Mouse (Mus musculus) liver, embryonic 15.5 days (tissue): Measurements from ENCODE around the gene Zfp668. TPM values are rescaled to one million over a fixed set of nuclear protein-coding genes. Genes with fewer than 3 reads are reported as not detected.

Experiments used
- ATAC-seq: fragments of 200-750 bp; cut with Nextera tagmentation; 2 replicates; pipeline ENCODE4 v1.8.0; 2017; ENCODE audit warnings: moderate number of reproducible peaks, mild to moderate bottlenecking, moderate library complexity; ENCODE audit not compliant: insufficient read depth
- H3K27ac ChIP-seq: fragments of 300-500 bp; sonication (generic); replicated peaks from 2 replicates; pipeline ENCODE4 v1.5.1; 2015; ENCODE audit warnings: mild to moderate bottlenecking, inconsistent platforms
- H3K27me3 ChIP-seq: fragments of 300-500 bp; sonication (generic); 2 replicates; pipeline ENCODE4 v1.6.1; 2015; ENCODE audit warnings: mild to moderate bottlenecking, inconsistent platforms
- H3K36me3 ChIP-seq: fragments of 300-500 bp; sonication (generic); replicated peaks from 2 replicates; pipeline ENCODE4 v1.6.1; 2015; ENCODE audit warnings: moderate library complexity, mild to moderate bottlenecking, inconsistent platforms
- H3K4me1 ChIP-seq: fragments of 300-500 bp; sonication (generic); replicated peaks from 2 replicates; pipeline ENCODE4 v1.6.1; 2015; ENCODE audit warnings: inconsistent platforms
- H3K4me2 ChIP-seq: fragments of 300-500 bp; sonication (generic); 2 replicates; pipeline ENCODE4 v1.6.1; 2015; ENCODE audit warnings: moderate library complexity, mild to moderate bottlenecking, inconsistent platforms
- H3K4me3 ChIP-seq: fragments of 300-500 bp; sonication (generic); replicated peaks from 2 replicates; pipeline ENCODE4 v1.5.1; 2015; ENCODE audit warnings: mild to moderate bottlenecking, inconsistent platforms
- H3K9ac ChIP-seq: fragments of 300-500 bp; sonication (generic); 2 replicates; pipeline ENCODE4 v1.6.1; 2015; ENCODE audit warnings: moderate library complexity, mild to moderate bottlenecking, inconsistent platforms
- H3K9me3 ChIP-seq: fragments of 300-500 bp; sonication (generic); replicated peaks from 2 replicates; pipeline ENCODE4 v1.6.1; 2016; ENCODE audit warnings: inconsistent platforms
- WGBS: fragments of 180-500 bp; shearing (Covaris S2); methylation state at CpG from one replicate; pipeline ENCODE4 v1.1.7; 2015; ENCODE audit warnings: mixed read lengths; ENCODE audit not compliant: insufficient replicate concordance; 5-methylcytosine and 5-hydroxymethylcytosine counted together
- polyA plus RNA-seq: library from polyadenylated mRNA; unstranded; fragments of >200 nt; fragmentation: Nextera tagmentation; extraction: Ambion mirVana; gene quantifications from 2 replicates; pipeline ENCODE4 v1.2.1, GENCODE M21; 2015

The Zfp668 gene
- polyA plus RNA-seq, result 5.7 and 6.8 TPM in 2 replicates

DNA sequence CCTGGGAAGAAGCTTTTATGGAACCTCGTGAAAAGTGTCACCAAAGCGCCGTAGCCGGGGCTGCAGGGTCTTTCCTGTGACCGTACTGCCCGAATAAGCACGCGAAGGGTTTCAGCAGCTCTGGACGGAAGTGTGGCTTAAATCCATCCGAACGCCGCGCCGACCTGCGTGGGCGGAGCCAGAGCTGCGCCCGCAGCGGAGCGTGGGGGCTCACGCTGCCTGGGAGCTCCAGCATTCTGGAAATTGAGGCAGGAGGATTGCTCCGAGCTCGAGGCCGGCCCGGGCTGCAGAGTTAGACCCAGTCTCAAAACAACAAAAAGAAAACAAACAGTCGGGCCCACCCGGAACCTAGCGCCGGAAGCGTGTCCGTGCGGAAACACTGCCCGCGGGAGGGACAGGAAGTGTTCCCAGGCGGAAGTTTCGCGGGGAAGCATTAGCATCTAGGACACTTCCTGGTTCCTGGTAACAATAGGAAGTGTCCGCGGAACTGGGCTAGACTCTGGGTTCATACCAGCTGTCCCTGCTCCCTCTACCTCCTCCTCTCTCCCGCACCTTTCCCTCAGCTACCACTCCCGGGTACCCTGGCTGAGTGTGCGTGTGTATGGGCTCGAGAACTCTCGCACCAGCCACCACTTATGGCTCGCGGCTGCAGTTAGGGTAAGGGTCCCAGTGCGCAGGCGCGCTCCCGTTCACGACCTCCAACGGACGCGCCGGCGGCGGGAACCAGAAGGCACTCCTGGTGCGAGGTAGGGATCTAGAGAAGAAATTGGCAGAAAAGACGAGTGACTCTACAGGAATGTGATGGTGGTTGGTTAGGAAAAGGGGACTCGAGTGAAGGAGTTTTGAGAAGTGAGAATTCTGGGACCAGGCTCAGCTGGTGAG lies at the start of gene Zfp668:
Gene Zfp668 (minus strand): TSS at position 362 of the 882 bp plus-strand sequence.
- peaks cover 36% of the 10 kb centered on the region for H3K4me1 ChIP-seq
- H3K9me3 ChIP-seq, result peaks cover 28% of the 10 kb centered on the region
- H3K4me3 ChIP-seq, result peak within 1 kb of the TSS; percentile 82
- H3K27me3 ChIP-seq, result no peaks in the 10 kb centered on the region
- ATAC-seq, result peak; percentile 75
- peak within 1 kb of the TSS; percentile 88 for H3K9ac ChIP-seq
- under 1% methylated on average over 60 of the region's 60 CpGs for WGBS
- peak within 1 kb of the TSS; percentile 80 for H3K4me2 ChIP-seq
- H3K36me3 ChIP-seq, result peaks cover 51% of the 10 kb centered on the region
- H3K27ac ChIP-seq, result peak within 1 kb of the TSS; percentile 92

DNA sequence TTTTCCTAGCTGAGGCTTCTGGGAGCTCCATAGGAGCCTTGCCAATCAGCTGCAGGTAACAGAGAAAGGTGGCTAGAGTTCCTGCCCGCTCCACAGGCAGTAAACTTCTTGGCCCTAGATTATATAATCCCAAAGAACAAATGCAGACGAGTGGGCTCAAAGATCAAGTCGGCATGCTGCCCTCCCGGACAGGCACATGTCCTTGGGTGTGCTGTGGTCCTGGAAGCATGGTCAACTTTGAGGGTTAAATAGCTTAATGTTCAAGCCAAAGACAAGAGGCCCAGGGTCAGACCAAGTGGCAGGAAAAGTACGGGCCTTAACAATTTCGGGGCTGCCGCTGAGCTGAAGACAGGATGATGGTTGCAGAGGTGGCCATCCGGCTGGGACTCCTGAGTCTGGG lies 49.4 kb upstream of the Zfp668 start:
- peaks cover 33% of the 10 kb centered on the region for H3K36me3 ChIP-seq
- no peak overlapping the region for H3K9ac ChIP-seq
- H3K27ac ChIP-seq, result no peak overlapping the region
- ATAC-seq, result no peak
- H3K4me2 ChIP-seq, result no peak overlapping the region
- peaks cover 9% of the 10 kb centered on the region; the same call in 1 of the 2 replicates for H3K27me3 ChIP-seq
- 77% methylated on average over 8 of the region's 8 CpGs for WGBS
- no peak overlapping the region for H3K4me3 ChIP-seq
- H3K9me3 ChIP-seq, result no peaks in the 10 kb centered on the region
- peaks cover 48% of the 10 kb centered on the region for H3K4me1 ChIP-seq

- Histone ChIP-seq H3K4me1 (peaks cover 43% of the 10 kb centered on the region), H3K4me3 (no peak overlapping the region), H3K9me3 (no peaks in the 10 kb centered on the region), H3K27ac (no peak overlapping the region), H3K4me2 (no peak overlapping the region), H3K27me3 (peaks cover 8% of the 10 kb centered on the region; the same call in 1 of the 2 replicates), H3K36me3 (peaks cover 36% of the 10 kb centered on the region), H3K9ac (no peak overlapping the region)
- 70% methylated on average over 5 of the region's 5 CpGs for WGBS
- ATAC-seq, result no peak
These were observed 48.6 kb upstream of the Zfp668 start for GRCm38 (mm10) chr7:127925252-127925651.

DNA sequence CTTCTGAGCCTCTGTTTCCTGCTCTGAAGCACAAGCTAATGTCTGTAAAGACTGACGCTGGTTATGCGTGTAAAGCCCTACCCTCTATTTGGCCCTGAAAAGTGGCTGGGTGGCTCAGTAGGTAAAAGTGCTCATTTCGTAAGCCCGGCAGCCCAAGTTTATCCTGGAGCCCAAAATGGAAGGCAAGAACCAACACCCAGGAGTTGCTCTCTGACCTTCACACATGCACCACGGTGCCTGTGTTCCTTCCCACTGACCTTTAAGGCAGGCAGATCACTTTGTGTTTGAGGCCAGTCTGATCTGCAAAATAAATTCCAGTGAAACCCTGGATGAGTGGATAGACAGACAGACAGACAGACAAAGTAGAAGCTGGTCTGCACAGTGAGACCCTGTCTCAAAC lies 47.1 kb upstream of the Zfp668 start:
- H3K4me2 ChIP-seq, result no peak overlapping the region
- no peak for ATAC-seq
- no peak overlapping the region for H3K4me3 ChIP-seq
- H3K9me3 ChIP-seq, result no peaks in the 10 kb centered on the region
- WGBS, result 70% methylated on average over 5 of the region's 5 CpGs
- H3K36me3 ChIP-seq, result peaks cover 36% of the 10 kb centered on the region
- H3K27me3 ChIP-seq, result peaks cover 2% of the 10 kb centered on the region; the same call in 1 of the 2 replicates
- H3K4me1 ChIP-seq, result peaks cover 35% of the 10 kb centered on the region
- H3K9ac ChIP-seq, result no peak overlapping the region
- no peak overlapping the region for H3K27ac ChIP-seq

DNA sequence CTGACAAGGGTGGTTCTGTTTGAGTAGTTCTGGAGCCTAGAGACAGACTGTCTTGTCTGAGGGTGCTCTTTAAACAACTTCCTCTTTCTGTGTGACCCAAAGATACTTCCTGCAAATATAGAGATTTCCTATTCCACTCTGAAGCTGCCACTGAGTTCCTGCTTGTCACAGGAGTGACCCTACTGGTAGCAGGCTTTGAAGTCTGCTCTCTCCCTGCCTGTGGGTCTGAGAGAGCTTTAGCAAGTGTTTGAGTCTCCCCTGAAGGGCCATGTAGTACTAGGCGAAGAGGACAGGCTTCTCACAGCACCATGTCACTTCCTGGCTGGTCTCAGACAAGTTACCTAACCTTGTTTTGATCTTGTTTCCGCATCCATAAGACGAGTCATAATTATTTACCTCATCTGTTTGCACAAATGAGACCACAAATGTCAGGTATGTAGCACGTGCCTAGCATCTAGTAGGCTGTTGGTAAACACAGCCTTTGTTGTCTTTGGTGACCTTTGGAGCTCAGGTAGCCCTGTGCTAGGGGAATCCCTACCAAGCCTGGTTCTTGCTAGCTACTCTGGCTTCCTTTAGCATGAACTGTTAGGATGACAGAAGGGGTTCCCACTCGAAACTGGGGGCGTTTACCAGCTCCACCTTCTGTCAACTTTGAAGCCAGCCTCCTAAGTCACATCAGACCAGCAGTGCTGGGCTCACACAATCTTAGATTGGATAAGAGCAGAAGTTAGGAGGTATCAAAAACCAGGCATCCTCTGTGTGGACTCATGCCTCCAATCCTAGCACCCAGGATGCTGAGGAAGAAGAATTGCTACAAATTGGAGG lies 46.0 kb upstream of the Zfp668 start:
- H3K9me3 ChIP-seq, result no peaks in the 10 kb centered on the region
- peaks cover 36% of the 10 kb centered on the region for H3K36me3 ChIP-seq
- WGBS, result 49% methylated on average over 6 of the region's 6 CpGs
- H3K9ac ChIP-seq, result no peak overlapping the region
- H3K4me2 ChIP-seq, result no peak overlapping the region
- peaks cover 31% of the 10 kb centered on the region for H3K4me1 ChIP-seq
- no peak overlapping the region for H3K4me3 ChIP-seq
- H3K27ac ChIP-seq, result peak overlapping the region; percentile 64
- no peaks in the 10 kb centered on the region for H3K27me3 ChIP-seq
- ATAC-seq, result no peak; the same call in 1 of the 2 replicates

- no peaks in the 10 kb centered on the region for H3K9me3 ChIP-seq
- H3K27ac ChIP-seq, result no peak overlapping the region
- peaks cover 38% of the 10 kb centered on the region for H3K36me3 ChIP-seq
- no peak overlapping the region for H3K4me2 ChIP-seq
- H3K9ac ChIP-seq, result no peak overlapping the region
- no peaks in the 10 kb centered on the region for H3K27me3 ChIP-seq
- no peak for ATAC-seq
- no peak overlapping the region for H3K4me3 ChIP-seq
- H3K4me1 ChIP-seq, result peaks cover 26% of the 10 kb centered on the region
- 43% methylated on average over 8 of the region's 8 CpGs for WGBS
These were observed 44.9 kb upstream of the Zfp668 start for GRCm38 (mm10) chr7:127921516-127921915.

DNA sequence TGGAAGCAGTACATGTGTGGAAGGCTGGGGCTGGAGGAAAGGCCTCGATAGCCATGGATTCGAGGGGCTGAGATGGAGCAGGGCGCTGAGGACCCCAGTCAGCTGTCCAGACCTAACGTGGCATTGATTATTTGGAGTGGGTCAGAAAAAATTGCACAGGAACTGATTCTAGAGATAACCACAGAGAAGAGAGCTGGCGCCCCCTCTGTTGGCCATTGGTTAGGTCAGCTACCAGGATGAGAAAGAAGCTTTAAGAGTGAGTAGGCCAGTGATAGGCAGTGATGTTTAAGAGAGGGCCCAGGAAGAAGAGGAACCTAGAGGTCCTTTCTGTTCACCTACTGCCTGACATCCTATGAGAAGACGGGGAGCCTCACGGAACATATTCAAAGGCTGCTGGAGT lies 42.7 kb upstream of the Zfp668 start:
- Histone ChIP-seq H3K4me3 (no peak overlapping the region), H3K9me3 (no peaks in the 10 kb centered on the region), H3K27ac (no peak overlapping the region), H3K4me1 (peaks cover 26% of the 10 kb centered on the region), H3K9ac (no peak overlapping the region), H3K36me3 (peaks cover 37% of the 10 kb centered on the region), H3K4me2 (no peak overlapping the region), H3K27me3 (no peaks in the 10 kb centered on the region)
- ATAC-seq, result no peak
- WGBS, result 63% methylated on average over 7 of the region's 7 CpGs

DNA sequence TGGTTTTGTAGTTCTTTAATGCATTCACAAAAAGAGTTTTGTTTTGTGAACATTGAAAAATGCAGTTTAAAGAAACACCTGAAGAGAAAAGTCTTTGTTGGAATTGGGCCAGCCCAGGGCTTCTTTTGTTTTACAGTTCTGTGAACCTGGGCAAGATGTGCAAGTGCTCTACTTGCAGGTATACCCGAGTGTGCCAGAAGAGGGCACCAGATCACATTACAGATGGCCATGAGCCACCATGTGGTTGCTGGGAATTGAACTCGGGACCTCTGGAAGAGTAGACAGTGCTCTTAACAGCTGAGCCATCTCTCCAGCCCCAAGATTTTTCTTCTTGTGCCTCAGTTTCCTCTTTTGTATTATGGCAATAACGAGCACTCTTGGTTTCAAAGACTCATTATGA lies 41.6 kb upstream of the Zfp668 start:
- no peak overlapping the region for H3K9ac ChIP-seq
- H3K27me3 ChIP-seq, result no peaks in the 10 kb centered on the region
- peaks cover 25% of the 10 kb centered on the region for H3K4me1 ChIP-seq
- ATAC-seq, result no peak
- no peak overlapping the region for H3K4me2 ChIP-seq
- H3K36me3 ChIP-seq, result peaks cover 32% of the 10 kb centered on the region
- no peaks in the 10 kb centered on the region for H3K9me3 ChIP-seq
- 42% methylated on average over 3 of the region's 3 CpGs for WGBS
- H3K27ac ChIP-seq, result no peak overlapping the region
- H3K4me3 ChIP-seq, result no peak overlapping the region

- Histone ChIP-seq H3K4me2 (no peak overlapping the region), H3K27me3 (no peaks in the 10 kb centered on the region), H3K36me3 (peaks cover 29% of the 10 kb centered on the region), H3K4me3 (no peak overlapping the region), H3K27ac (no peak overlapping the region), H3K9ac (no peak overlapping the region), H3K9me3 (no peaks in the 10 kb centered on the region), H3K4me1 (peaks cover 27% of the 10 kb centered on the region)
- ATAC-seq, result no peak
- 82% methylated on average over 12 of the region's 12 CpGs for WGBS
These were observed 38.7 kb upstream of the Zfp668 start for GRCm38 (mm10) chr7:127915293-127915692.

DNA sequence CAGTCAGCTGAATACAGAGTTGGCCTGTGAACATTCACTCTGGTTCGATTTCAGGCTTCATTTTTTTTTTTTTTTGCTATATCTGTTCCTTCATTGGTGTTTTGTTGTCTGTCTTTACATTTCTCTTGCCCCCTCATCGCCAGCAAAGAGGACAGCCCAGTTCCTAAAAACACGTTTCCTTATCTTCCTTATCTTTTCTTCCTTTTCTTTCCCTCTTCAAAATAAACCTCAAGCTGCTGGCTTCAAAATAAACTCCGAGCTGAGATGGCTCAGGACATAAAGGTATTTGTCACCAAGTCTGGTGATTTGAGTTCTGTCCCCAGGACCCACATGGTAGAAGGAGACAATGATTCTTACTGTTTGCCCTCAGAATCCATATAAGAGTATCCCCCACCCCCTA lies 36.3 kb upstream of the Zfp668 start:
- peaks cover 20% of the 10 kb centered on the region for H3K4me1 ChIP-seq
- H3K36me3 ChIP-seq, result peaks cover 50% of the 10 kb centered on the region
- peak overlapping the region; percentile 71 for H3K4me3 ChIP-seq
- H3K9me3 ChIP-seq, result no peaks in the 10 kb centered on the region
- WGBS, result 2% methylated on average over 4 of the region's 4 CpGs
- H3K9ac ChIP-seq, result peak overlapping the region; percentile 56
- ATAC-seq, result no peak
- H3K4me2 ChIP-seq, result peak overlapping the region; percentile 78
- no peaks in the 10 kb centered on the region for H3K27me3 ChIP-seq
- peak overlapping the region; percentile 83 for H3K27ac ChIP-seq
